Comparison of ENCODE assay signal across 8 mouse cellular contexts in the genomic region with DNA sequence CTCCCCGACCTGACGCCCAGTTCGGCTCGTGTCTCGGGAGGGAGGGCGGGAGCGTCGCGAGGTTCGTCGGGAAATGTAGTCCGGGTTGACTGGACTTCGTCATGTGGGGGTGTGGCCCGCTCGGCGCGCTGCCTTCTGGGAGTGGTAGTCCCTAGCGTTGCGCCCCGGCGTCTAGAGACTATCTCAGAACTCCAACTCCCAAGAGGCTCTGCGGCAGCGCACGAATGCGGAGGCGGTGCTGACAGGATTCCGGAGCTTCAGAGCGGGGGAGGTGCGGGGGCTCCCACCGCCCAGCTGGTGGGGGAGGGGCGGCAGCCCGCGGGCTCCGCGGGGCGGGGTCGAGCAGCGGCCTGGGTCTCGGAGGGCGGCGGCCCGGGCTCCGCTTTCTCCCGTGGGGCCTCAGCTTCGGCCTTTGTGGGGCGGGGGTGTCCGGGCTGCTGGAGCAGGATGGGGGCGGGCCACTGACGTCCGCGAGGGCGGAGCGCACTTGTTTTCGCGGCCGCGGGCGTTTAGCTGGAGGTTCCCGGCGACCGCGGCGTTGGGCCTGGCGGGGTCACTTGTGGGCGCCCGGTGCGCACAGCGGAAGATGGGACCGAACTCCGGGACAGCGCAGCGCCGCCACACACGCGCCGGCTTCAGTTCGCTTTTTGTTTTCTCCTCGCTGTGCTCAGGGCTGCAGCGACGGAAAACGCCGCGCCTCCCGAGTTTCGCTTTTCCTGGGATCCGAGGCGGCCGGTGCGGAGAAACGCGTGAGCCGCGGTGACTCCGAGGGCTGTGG. TPM values are rescaled to one million over a fixed set of nuclear protein-coding genes. Genes with fewer than 3 reads are reported as not detected.
DNase-seq lines count a peak whose midpoint lies in the region; ATAC-seq and TF ChIP-seq lines count a peak whose summit lies in the region.

A gene (minus strand): TSS at position 86 of the 778 bp plus-strand sequence.

- no peak for TF ChIP-seq CTCF in kidney, postnatal 0 days (IDR thresholded peaks at IDR 0.05; ENCODE audit: low read depth)

- peak within 1 kb of the TSS; percentile 90 for H3K27ac ChIP-seq in heart, embryonic 12.5 days (ENCODE audit: poor library complexity, severe bottlenecking)
- H3K27ac ChIP-seq in kidney, postnatal 0 days, result peak within 1 kb of the TSS; percentile 93
- peak within 1 kb of the TSS; percentile 75 for H3K27ac ChIP-seq in liver, embryonic 11.5 days (ENCODE audit: low read depth, low read length)
- H3K27ac ChIP-seq in stomach, embryonic 14.5 days (ENCODE audit: low read length), result peak within 1 kb of the TSS; percentile 86

- DNase-seq in CD4-positive helper T cell, adult 2 months (ENCODE audit: low read depth, low spot score), result peak; percentile 99
- DNase-seq in brain, embryonic 18.5 days (ENCODE audit: low read depth, low spot score), result peak; percentile 98
- peak; percentile 99 for DNase-seq in kidney, postnatal 0 days (ENCODE audit: low spot score)
- DNase-seq in liver, embryonic 11.5 days (ENCODE audit: low spot score), result peak; percentile 98
- peak; percentile 98 for DNase-seq in naive thymus-derived CD4-positive, alpha-beta T cell, adult 2 months (ENCODE audit: low read depth)

- peak within 1 kb of the TSS; percentile 89 for H3K4me2 ChIP-seq in heart, embryonic 12.5 days
- H3K4me2 ChIP-seq in kidney, postnatal 0 days (ENCODE audit: low read length), result peak within 1 kb of the TSS; percentile 88
- peak within 1 kb of the TSS; percentile 97 for H3K4me2 ChIP-seq in liver, embryonic 11.5 days
- H3K4me2 ChIP-seq in stomach, embryonic 14.5 days (replicated peaks; ENCODE audit: low read depth, low read length), result peak within 1 kb of the TSS; percentile 76

- ATAC-seq in erythroid progenitor cell, adult 5-6 weeks (replicated peaks; ENCODE audit: low FRiP score, poor library complexity, severe bottlenecking), result peak; percentile 94
- ATAC-seq in heart, embryonic 12.5 days (ENCODE audit: insufficient number of reproducible peaks, low FRiP score), result peak; percentile 97
- ATAC-seq in kidney, postnatal 0 days (replicated peaks; ENCODE audit: low FRiP score, low read depth), result peak; percentile 95
- ATAC-seq in liver, embryonic 11.5 days (replicated peaks; ENCODE audit: low FRiP score), result peak; percentile 93
- ATAC-seq in stomach, embryonic 14.5 days (ENCODE audit: insufficient number of reproducible peaks, insufficient read depth, low FRiP score, low read depth), result peak; percentile 96

- no peaks in the 10 kb centered on the region for H3K27me3 ChIP-seq in heart, embryonic 12.5 days (replicated peaks)
- H3K27me3 ChIP-seq in kidney, postnatal 0 days (ENCODE audit: insufficient read depth, low read length), result no peaks in the 10 kb centered on the region
- no peaks in the 10 kb centered on the region for H3K27me3 ChIP-seq in liver, embryonic 11.5 days (replicated peaks; ENCODE audit: control insufficient read depth, insufficient read depth, low read length)
- no peaks in the 10 kb centered on the region for H3K27me3 ChIP-seq in stomach, embryonic 14.5 days (ENCODE audit: control insufficient read depth, insufficient read depth, low read length)

- H3K4me3 ChIP-seq in heart, embryonic 12.5 days, result peak within 1 kb of the TSS; percentile 99
- H3K4me3 ChIP-seq in kidney, postnatal 0 days (replicated peaks; ENCODE audit: low read depth, low read length), result peak within 1 kb of the TSS; percentile 99
- H3K4me3 ChIP-seq in liver, embryonic 11.5 days (ENCODE audit: low read depth, low read length), result peak within 1 kb of the TSS; percentile 81
- peak within 1 kb of the TSS; percentile 97 for H3K4me3 ChIP-seq in stomach, embryonic 14.5 days (ENCODE audit: low read depth, low read length)

- under 1% methylated on average over 93 of the region's 94 CpGs for WGBS in heart, embryonic 12.5 days
- whole genome bisulfite sequencing in kidney, postnatal 0 days, result under 1% methylated on average over 94 of the region's 94 CpGs
- under 1% methylated on average over 93 of the region's 94 CpGs for WGBS in liver, embryonic 11.5 days
- under 1% methylated on average over 92 of the region's 94 CpGs for WGBS in stomach, embryonic 14.5 days

- no peaks in the 10 kb centered on the region for H3K9me3 ChIP-seq in heart, embryonic 12.5 days (replicated peaks)
- no peaks in the 10 kb centered on the region for H3K9me3 ChIP-seq in kidney, postnatal 0 days (replicated peaks; ENCODE audit: low read length)
- H3K9me3 ChIP-seq in liver, embryonic 11.5 days (ENCODE audit: control insufficient read depth, low read length), result no peaks in the 10 kb centered on the region
- no peaks in the 10 kb centered on the region for H3K9me3 ChIP-seq in stomach, embryonic 14.5 days (ENCODE audit: control insufficient read depth, low read depth, low read length)

- peak within 1 kb of the TSS; percentile 100 for H3K9ac ChIP-seq in heart, embryonic 12.5 days
- peak within 1 kb of the TSS; percentile 94 for H3K9ac ChIP-seq in kidney, postnatal 0 days (ENCODE audit: low read depth, low read length)
- H3K9ac ChIP-seq in liver, embryonic 11.5 days (ENCODE audit: low read depth, low read length), result peak within 1 kb of the TSS; percentile 88
- H3K9ac ChIP-seq in stomach, embryonic 14.5 days (replicated peaks; ENCODE audit: low read depth, low read length), result peak within 1 kb of the TSS; percentile 98

- H3K4me1 ChIP-seq in heart, embryonic 12.5 days (replicated peaks), result peaks cover 32% of the 10 kb centered on the region
- H3K4me1 ChIP-seq in kidney, postnatal 0 days (replicated peaks; ENCODE audit: insufficient read depth, low read length), result peaks cover 18% of the 10 kb centered on the region; the same call in 1 of the 2 replicates
- H3K4me1 ChIP-seq in liver, embryonic 11.5 days (replicated peaks; ENCODE audit: control insufficient read depth, insufficient read depth, low read length), result peaks cover 19% of the 10 kb centered on the region
- peaks cover 16% of the 10 kb centered on the region; the same call in 1 of the 2 replicates for H3K4me1 ChIP-seq in stomach, embryonic 14.5 days (ENCODE audit: control insufficient read depth, insufficient read depth, low read length)

- peaks cover 19% of the 10 kb centered on the region for H3K36me3 ChIP-seq in heart, embryonic 12.5 days
- peaks cover 13% of the 10 kb centered on the region for H3K36me3 ChIP-seq in kidney, postnatal 0 days (ENCODE audit: insufficient read depth, low read length)
- H3K36me3 ChIP-seq in liver, embryonic 11.5 days (ENCODE audit: control insufficient read depth, insufficient read depth, low read length), result peaks cover 9% of the 10 kb centered on the region
- peaks cover 13% of the 10 kb centered on the region for H3K36me3 ChIP-seq in stomach, embryonic 14.5 days (ENCODE audit: control insufficient read depth, insufficient read depth, low read length)

RNA-seq across cellular contexts. Expression of the gene that starts here (rescaled TPM):
- total RNA-seq in erythroid progenitor cell, adult 5-6 weeks (2015; ENCODE audit: low replicate concordance), result 2.5 and 2.9 TPM in 2 replicates
- 0.83 and 4.6 TPM in 2 replicates for total RNA-seq in erythroid progenitor cell, adult 5-6 weeks (2017; ENCODE audit: low replicate concordance)
- polyA plus RNA-seq in heart, embryonic 12.5 days (2016; fragmentation: Nextera tagmentation; extraction: Ambion mirVana), result 26.7 and 27.0 TPM in 2 replicates
- 23.6 and 23.7 TPM in 2 replicates for polyA plus RNA-seq in kidney, postnatal 0 days (2015; fragmentation: Nextera tagmentation; extraction: Ambion mirVana)
- 15.5 and 16.5 TPM in 2 replicates for polyA plus RNA-seq in liver, embryonic 11.5 days (2014; fragmentation: Nextera tagmentation; extraction: Ambion mirVana)
- 22.7 and 22.8 TPM in 2 replicates for polyA plus RNA-seq in stomach, embryonic 14.5 days (2014; fragmentation: Nextera tagmentation; extraction: Ambion mirVana)

Comparison
In these comparisons a context has a peak if more than half of its experiments do, and no peak if none do; other contexts are left out.
1. Peak in every context shown above with its lines: DNase-seq, ATAC-seq, H3K4me3 ChIP-seq and H3K27ac ChIP-seq.